Mouse (Mus musculus): ENCODE measurements around the gene Susd4. TPM values are rescaled to one million over a fixed set of nuclear protein-coding genes. Genes with fewer than 3 reads are reported as not detected.

The Susd4 gene
- polyA plus RNA-seq, 1 experiment from 2014 or later = 35.1 TPM

DNA sequence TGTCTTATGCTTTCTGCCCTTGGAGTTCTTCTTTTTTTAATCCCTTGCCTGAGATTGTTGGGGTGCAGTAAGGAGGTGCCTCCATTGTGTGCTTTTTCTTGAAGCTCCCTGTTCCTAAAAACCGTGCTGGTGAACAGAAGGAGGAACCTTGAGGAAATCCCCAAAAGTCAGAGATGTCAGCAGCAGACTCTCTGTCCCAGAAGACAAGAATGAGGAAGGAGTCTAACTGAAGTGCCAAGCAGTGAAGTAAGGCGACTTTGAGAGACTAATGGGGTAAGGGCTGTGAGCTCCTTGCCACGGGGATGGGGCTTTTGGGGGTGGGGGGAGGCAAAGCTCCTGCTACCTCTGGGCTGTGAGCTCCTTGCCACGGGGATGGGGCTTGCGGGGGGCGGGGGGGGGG is 171.8 kb downstream of the Susd4 start:
- Histone ChIP-seq H3K4me2 (replicated peaks) (no peak overlapping the region), H3K4me3 (no peak overlapping the region), H3K4me1 (no peaks in the 10 kb centered on the region), H3K27ac (no peak overlapping the region), H3K36me3 (no peaks in the 10 kb centered on the region), H3K27me3 (no peaks in the 10 kb centered on the region), H3K9me3 (replicated peaks) (0 out of 2 replicates have a peak, but pooled peaks cover 3% of the 10 kb centered on the region), H3K9ac (no peak overlapping the region)
- ATAC-seq (ENCODE audit: low FRiP score) = no peak
- 40% methylated on average over 6 of the region's 6 CpGs for WGBS

DNA sequence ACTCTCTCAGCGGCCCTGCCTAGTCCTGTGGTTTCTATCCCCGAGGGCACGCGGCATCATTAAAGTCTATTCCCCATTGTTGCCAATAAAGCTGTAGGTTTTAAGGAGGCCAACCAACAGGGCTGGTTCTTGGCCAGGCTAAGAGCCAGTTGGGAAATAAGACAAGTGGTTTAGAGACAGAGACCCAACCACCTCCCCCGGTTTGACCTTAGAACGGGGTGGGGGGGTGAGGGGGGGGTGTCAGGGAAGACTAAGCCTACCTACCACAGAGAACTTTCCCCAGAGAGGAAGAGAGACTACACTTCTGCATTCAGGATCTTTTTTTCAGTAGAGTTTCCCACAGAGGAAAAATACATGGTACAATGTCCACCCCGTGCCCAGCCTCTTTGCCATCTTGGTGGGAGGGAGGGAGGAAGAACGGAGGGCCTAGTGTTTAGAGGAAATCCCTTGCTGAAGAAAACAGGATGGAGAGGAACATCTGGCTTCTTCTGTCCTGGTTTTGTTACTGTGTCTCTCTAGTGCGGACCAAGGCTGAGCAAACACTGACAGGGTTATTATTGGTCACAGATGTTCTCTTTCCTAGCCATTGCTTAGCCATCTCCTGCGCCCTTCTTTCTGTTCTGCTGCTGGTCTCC is 173.9 kb downstream of the Susd4 start:
- ATAC-seq (ENCODE audit: low FRiP score) = no peak
- Histone ChIP-seq H3K27me3 (no peaks in the 10 kb centered on the region), H3K4me1 (peaks cover 9% of the 10 kb centered on the region; the same call in 1 of the 2 replicates), H3K9me3 (replicated peaks) (0 out of 2 replicates have a peak, but pooled peaks cover 3% of the 10 kb centered on the region), H3K27ac (no peak overlapping the region), H3K4me3 (no peak overlapping the region), H3K4me2 (replicated peaks) (no peak overlapping the region), H3K36me3 (no peaks in the 10 kb centered on the region), H3K9ac (no peak overlapping the region)
- WGBS = 70% methylated on average over 10 of the region's 10 CpGs

DNA sequence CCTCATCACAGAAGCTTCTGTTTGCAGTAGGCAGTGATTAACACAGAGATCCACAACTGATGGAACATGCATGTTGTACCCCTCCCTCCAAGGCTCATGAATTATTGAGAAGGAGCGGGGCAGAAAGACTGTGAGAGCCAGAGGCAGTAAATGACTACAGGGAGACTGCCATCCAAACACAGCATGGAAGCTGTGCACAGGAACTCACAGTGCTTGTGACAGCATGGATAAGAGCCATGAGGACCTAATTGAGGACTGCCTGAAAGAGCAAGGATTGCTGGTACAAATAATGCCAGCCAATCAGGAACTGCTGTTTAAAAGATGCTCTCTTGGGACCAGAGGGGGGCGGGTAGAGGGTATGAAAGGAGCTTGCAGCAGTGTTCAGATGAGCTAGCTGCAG is 178.3 kb downstream of the Susd4 start:
- no peaks in the 10 kb centered on the region for H3K9me3 ChIP-seq (replicated peaks)
- H3K9ac ChIP-seq = no peak overlapping the region
- H3K4me3 ChIP-seq = no peak overlapping the region
- no peak overlapping the region for H3K4me2 ChIP-seq (replicated peaks)
- H3K27ac ChIP-seq = no peak overlapping the region
- H3K27me3 ChIP-seq = no peaks in the 10 kb centered on the region
- H3K4me1 ChIP-seq = peaks cover 9% of the 10 kb centered on the region; the same call in 1 of the 2 replicates
- ATAC-seq (ENCODE audit: low FRiP score) = no peak
- no peaks in the 10 kb centered on the region for H3K36me3 ChIP-seq
- WGBS = 67% methylated on average over 2 of the region's 2 CpGs

DNA sequence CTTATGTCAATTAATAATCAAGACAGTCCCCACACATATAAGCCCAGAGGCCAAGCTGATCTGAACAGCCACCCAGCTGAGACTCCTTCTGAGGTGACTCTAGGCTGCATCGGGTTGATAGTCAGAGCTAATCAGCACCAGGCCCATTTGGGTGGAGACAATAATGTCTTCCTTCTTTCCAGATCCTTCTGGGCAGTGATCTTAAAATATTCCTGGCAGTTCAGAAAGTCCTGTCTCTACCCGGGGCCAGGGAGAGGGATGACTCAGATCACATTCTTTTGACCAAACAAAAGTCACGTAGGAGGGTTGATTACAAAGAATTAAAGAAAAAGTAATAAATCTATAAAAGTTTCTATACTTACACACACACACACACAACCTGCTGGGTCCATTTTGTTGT is 180.3 kb downstream of the Susd4 start:
- H3K4me1 ChIP-seq = peaks cover 9% of the 10 kb centered on the region; the same call in 1 of the 2 replicates
- no peak for ATAC-seq (ENCODE audit: low FRiP score)

DNA sequence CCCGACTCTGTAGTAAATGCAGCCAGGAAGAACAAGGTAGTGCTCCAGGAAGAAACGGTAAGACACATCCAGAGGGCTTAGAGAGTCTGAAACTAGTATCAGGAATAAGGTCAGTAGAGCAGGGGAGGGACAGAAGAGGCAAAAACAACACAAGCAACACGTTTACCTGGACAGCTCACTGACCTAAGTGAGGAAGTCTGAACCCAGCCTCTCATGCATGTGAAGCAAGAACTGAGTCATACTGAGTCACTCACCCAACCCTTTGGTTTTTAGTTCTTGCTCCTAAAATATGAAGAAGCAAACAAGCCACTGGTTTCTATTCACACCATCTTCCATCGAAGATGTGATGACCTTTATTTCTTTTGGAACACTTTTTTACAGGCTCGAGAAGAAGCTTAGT is 181.0 kb downstream of the Susd4 start:
- ATAC-seq (ENCODE audit: low FRiP score) = no peak
- H3K27ac ChIP-seq = no peak overlapping the region
- no peak overlapping the region for H3K9ac ChIP-seq
- H3K4me3 ChIP-seq = no peak overlapping the region
- H3K27me3 ChIP-seq = no peaks in the 10 kb centered on the region
- no peaks in the 10 kb centered on the region for H3K36me3 ChIP-seq
- 80% methylated on average over 5 of the region's 5 CpGs for WGBS
- no peaks in the 10 kb centered on the region for H3K9me3 ChIP-seq (replicated peaks)
- H3K4me1 ChIP-seq = peaks cover 9% of the 10 kb centered on the region; the same call in 1 of the 2 replicates
- H3K4me2 ChIP-seq (replicated peaks) = no peak overlapping the region

More for the DNA sequence above, 180.3 kb downstream of the Susd4 start:
- 87% methylated on average over 3 of the region's 3 CpGs for WGBS
- no peaks in the 10 kb centered on the region for H3K36me3 ChIP-seq
- no peak overlapping the region for H3K4me2 ChIP-seq (replicated peaks)
- H3K4me3 ChIP-seq = no peak overlapping the region
- no peaks in the 10 kb centered on the region for H3K9me3 ChIP-seq (replicated peaks)
- H3K27me3 ChIP-seq = no peaks in the 10 kb centered on the region
- H3K9ac ChIP-seq = no peak overlapping the region
- H3K27ac ChIP-seq = no peak overlapping the region

DNA sequence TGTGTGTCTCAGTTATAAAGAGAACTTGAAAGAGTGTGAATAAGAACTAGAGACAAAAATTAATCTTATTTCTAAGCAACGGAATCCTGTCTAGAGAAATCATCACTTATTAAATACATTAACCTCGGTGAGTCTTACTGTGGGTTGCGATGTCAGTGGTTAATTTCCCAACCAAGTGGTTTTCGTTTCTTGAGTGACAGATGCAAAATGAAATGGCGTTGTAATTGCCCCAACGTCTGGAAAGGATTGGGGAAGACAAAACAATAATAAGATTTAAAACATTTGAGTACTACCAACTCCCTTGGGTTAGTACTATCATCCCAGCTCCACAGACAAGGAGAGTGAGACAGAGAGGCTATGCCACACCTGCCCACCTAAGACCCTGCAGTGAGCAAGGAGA is 181.9 kb downstream of the Susd4 start:
- Histone ChIP-seq H3K9me3 (replicated peaks) (no peaks in the 10 kb centered on the region), H3K36me3 (no peaks in the 10 kb centered on the region), H3K27ac (no peak overlapping the region), H3K9ac (no peak overlapping the region), H3K4me2 (replicated peaks) (no peak overlapping the region), H3K27me3 (no peaks in the 10 kb centered on the region), H3K4me1 (peaks cover 9% of the 10 kb centered on the region; the same call in 1 of the 2 replicates), H3K4me3 (no peak overlapping the region)
- ATAC-seq (ENCODE audit: low FRiP score) = no peak
- 77% methylated on average over 6 of the region's 6 CpGs for WGBS

Other genes starting within 250 kb of the Susd4 start
- gene Capn2, start 246.3 kb upstream of the Susd4 start, polyA plus RNA-seq (2016; fragmentation: Nextera tagmentation; extraction: Ambion mirVana) = 136 and 138 TPM in 2 replicates
- gene Capn8, start 198.9 kb upstream of the Susd4 start, polyA plus RNA-seq (2016; fragmentation: Nextera tagmentation; extraction: Ambion mirVana) = not detected in 2 replicates
- not detected in 2 replicates for gene Ccdc185, start 14.7 kb upstream of the Susd4 start, polyA plus RNA-seq (2016; fragmentation: Nextera tagmentation; extraction: Ambion mirVana)
- 0.23 and 0.56 TPM in 2 replicates for gene Tlr5, start 190.9 kb downstream of the Susd4 start, polyA plus RNA-seq (2016; fragmentation: Nextera tagmentation; extraction: Ambion mirVana)

Measured in hindbrain, embryonic 12.5 days (tissue).